Mouse (Mus musculus) G1E-ER4 (cell line): ENCODE measurements around the gene Fbxl20. TPM values are rescaled to one million over a fixed set of nuclear protein-coding genes. Genes with fewer than 3 reads are reported as not detected.

Experiments
- GATA1 ChIP-seq: IDR thresholded peaks from one replicate; pipeline ENCODE4 v1.8.0; 2012; ENCODE audit warnings: low read length, inconsistent platforms
- polyA plus RNA-seq: library from polyadenylated mRNA; stranded (reverse); fragments of >175 nt; gene quantifications from 2 replicates; pipeline ENCODE4 v1.2.3, GENCODE M21; 2012

Gene Fbxl20
- polyA plus RNA-seq, 1 experiment = 9.4 TPM

DNA sequence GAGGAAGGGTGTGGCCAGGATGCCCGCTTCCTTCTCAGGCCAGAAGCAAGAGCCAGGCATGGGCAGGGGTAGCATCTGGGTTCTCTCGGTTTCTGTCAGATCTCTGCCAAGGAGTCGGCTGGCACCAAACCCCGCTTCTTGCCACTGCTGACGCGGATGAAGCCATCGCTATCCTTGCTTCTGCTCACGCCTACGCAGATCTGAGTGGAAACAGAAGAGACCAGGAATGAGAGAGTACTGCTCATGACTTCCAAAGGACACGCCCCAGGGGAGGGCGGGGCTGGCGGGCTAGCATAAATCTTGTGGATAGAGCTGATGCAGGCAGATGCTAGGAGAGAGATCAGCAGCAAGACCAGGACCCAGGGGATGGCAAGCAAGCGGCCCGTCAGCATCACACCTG is 112.3 kb downstream of the Fbxl20 start:
- TF ChIP-seq GATA1 = no peak

DNA sequence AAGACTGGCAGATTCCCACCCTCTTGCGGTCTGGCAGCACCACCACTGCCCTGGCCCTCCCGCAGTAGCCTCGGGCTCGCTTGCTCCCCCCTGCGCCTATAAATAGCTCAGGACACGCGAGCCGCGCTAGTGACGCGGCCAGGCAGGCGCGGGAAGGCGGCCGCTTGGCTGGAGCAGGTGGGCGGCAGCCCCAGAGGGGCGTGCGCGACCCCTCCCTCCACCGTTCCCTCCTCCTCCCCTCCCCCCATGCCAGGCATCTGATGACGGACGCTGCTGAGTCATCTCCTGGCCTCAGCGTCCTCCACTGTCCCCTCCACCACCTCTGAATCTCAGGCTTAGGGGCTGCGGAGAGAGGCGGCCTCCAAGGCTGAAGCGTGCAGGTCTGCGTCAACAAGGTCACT is 114.2 kb downstream of the Fbxl20 start:
- TF ChIP-seq GATA1 = no peak

DNA sequence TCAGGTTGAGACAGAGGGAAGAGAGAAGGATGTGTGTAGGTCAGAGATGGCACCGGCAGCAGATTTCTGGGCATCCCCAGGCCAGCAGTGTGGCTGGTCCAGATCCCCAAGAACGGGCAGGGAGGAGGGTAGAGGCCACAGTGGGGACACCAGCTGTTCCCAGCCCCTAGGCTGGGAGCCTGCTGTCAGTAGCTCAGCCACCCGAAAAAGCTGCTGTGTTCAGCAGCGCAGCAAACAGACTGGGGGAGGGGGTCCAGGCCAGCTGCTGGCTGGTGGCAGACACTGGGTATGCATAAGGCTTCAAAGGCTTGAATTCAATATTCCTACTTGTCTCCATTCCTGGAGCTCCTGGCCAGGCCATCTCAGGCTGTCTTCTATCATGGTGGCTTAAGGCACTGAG is 115.4 kb downstream of the Fbxl20 start:
- TF ChIP-seq GATA1 = no peak

DNA sequence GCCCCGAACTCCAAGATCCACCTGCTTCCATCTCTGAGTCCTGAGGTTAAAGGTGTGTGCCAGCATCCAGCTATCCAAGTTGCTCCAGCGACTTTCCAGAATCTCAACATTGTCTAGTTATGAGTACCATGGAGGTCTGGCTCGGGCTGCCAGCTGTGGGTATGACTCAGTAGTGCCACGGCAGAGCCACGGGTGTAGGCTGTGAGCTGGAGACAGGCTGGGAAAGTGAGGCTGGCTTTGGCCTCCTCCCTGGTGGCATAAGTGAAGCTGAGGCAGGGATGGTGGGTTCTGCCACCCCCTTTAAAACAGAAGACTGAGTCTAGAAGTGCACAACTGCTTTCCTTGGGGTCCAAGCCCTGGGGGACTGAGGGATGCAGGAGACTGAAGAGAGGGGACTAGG is 116.1 kb downstream of the Fbxl20 start:
- no peak for TF ChIP-seq GATA1

Other genes starting within 250 kb of the Fbxl20 start
- gene Plxdc1, start 164.0 kb downstream of the Fbxl20 start, polyA plus RNA-seq = 0.14 and 0.24 TPM in 2 replicates
- not detected in 2 replicates for gene Arl5c, start 154.2 kb downstream of the Fbxl20 start, polyA plus RNA-seq
- 0.32 and 0.35 TPM in 2 replicates for gene Cacnb1, start 127.4 kb downstream of the Fbxl20 start, polyA plus RNA-seq
- gene Rpl19, start 123.7 kb downstream of the Fbxl20 start, polyA plus RNA-seq = 2,070 and 2,415 TPM in 2 replicates
- not detected in 2 replicates for gene Stac2, start 96.9 kb downstream of the Fbxl20 start, polyA plus RNA-seq
- 16.1 and 21.1 TPM in 2 replicates for gene Med1, start 42.9 kb upstream of the Fbxl20 start, polyA plus RNA-seq
- gene Cdk12, start 52.7 kb upstream of the Fbxl20 start, polyA plus RNA-seq = 17.0 and 19.2 TPM in 2 replicates
- not detected in 2 replicates for gene Neurod2, start 179.2 kb upstream of the Fbxl20 start, polyA plus RNA-seq
- gene Ppp1r1b, start 198.0 kb upstream of the Fbxl20 start, polyA plus RNA-seq = not detected in 2 replicates
- gene Stard3, start 208.0 kb upstream of the Fbxl20 start, polyA plus RNA-seq = 25.4 and 31.5 TPM in 2 replicates
- gene Tcap, start 233.4 kb upstream of the Fbxl20 start, polyA plus RNA-seq = not detected in 2 replicates
- not detected in 2 replicates for gene Pnmt, start 236.0 kb upstream of the Fbxl20 start, polyA plus RNA-seq